Mouse (Mus musculus) frontal cortex, postnatal 10 days (tissue): ENCODE data around the gene Pax5.

Experiments used
- DNase-seq, 2 experiments: peaks; one replicate each; pipeline ENCODE4 v3.0.0; 2022; ENCODE audit warnings: low spot score in 2 of 2, mixed read lengths in 1 of 2

The Pax5 gene

DNA sequence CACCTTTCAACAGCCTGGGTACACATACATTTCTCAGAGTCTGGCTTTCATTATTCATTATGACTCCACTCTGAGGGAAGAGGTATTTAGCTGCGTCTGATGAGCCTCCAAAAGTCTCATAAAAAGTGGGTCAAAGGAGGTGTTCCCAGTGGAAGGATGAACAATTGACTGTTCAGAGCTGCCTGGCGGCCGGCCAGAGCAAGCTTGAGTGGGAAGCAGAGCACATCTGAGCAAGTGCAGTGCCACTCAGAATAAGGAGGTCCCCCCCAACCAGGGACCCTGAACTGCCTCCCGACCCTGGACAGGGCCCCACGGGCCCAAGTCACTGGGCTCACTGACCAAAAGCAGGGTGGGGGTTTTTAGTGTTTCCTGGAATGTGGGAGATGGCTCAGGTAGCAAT, 109.4 kb downstream of the Pax5 start:
- peak; percentile 20 to 26 for DNase-seq

- DNase-seq: no peak
Observed at GRCm38 (mm10) chr4:44597965-44598364, 112.3 kb downstream of the Pax5 start.

- no peak for DNase-seq
Observed at GRCm38 (mm10) chr4:44593091-44593490, 117.2 kb downstream of the Pax5 start.

DNA sequence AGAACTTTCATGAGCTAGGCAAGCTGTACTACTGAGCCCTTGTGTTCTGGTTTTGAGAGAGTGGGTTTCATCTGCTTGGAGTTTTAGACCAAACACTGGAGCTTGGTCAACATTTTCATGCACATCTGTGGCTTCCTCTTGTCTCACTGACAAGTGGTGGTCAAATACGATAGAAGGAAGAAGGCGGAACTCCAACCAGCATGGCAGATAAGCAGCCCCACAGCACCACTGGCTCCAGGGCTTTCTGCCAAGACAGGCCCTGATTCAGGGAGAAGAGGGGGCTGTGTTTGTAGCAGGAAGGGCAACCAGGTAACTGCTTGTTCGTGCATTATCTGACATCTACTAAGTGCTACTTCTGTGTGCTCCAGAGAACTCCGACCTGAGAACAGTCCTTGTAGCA, 127.6 kb downstream of the Pax5 start:
- no peak for DNase-seq

DNA sequence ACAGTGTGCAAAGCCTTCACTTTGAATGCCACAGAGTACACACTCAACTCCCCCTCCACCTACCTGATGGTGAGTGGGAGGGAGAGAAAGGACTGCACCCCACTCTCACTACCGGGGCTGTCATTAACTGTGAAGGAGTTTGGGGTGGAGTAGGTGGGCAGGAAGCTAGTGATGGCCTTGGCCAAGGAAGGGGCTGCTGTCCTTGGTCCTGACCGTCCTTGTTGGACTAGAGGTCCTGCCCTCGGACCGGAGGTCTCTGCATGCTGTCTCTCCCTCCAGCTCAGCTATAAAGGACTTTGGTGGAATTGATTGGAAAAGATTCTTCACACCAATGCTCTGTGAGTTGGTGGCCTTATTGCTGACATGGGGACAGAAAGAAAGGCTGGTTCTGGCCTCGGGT, 131.7 kb downstream of the Pax5 start:
- DNase-seq: no peak

- peak in 1 of 2 experiments; percentile 32 for DNase-seq
Observed at GRCm38 (mm10) chr4:44577293-44577692, 133.0 kb downstream of the Pax5 start.

GRCm38 (mm10) chr4:44576786-44577185, 133.5 kb downstream of the Pax5 start:
- no peak for DNase-seq

DNA sequence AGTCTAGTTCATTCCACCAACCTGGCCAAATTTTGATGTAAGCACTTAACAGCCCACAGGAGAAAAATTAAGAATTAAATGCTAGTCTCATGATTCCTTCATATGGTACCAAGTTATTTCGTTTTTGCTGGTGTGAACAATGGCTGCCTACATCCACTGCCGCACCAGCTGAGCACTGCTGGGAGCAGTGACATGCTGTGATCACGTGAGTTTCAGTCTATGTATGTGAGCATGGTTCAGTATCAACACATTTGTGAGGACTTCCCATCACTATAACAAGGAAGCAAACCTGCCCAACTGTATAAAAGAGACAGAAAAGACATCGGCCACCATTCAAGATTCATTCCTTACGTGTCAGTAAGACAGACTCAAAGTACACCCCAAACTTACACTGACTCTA, 137.3 kb downstream of the Pax5 start:
- DNase-seq: no peak

DNA sequence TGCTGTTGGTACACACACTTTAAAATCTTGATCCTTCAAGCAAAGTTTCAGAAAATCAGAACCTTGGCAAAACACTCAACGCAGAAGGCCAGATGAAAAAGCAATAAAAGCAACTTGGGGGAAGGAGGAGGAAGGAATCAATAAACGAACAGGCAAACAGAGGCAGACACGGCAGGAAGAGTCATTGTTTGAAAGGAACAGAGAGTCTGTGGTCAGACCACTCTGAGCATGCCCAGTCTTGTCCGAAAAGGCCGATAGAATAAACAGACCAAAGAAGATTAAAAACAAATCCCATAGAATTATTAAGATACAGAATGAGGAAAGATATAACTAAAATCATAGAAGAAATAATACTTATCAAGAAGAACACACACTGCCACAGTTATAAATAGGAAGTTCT, 137.9 kb downstream of the Pax5 start:
- no peak for DNase-seq

- no peak for DNase-seq
Observed at GRCm38 (mm10) chr4:44569138-44569537, 141.1 kb downstream of the Pax5 start.

- no peak for DNase-seq
Observed at GRCm38 (mm10) chr4:44568666-44569065, 141.6 kb downstream of the Pax5 start.

DNA sequence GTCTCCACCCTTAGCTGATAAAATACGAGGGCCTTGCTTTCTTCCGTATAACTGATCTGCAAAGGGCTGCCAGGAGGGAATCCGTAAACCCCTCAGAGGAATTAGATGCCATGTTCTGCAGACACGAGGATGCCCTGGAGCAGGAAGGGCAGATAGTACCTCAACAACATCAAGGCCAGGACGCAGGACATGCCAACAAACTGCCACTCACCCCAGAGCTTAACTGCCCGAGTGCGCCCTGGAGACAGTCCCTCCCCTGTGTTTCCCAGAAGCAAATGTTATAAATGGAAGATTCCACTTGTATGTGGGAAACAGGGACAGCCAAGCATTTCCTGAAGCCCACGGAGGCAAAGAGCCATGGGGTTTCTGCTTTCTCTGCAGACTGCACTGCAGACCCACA, 143.9 kb downstream of the Pax5 start:
- DNase-seq: no peak

GRCm38 (mm10) chr4:44565126-44566082, 144.9 kb downstream of the Pax5 start:
- no peak for DNase-seq

DNA sequence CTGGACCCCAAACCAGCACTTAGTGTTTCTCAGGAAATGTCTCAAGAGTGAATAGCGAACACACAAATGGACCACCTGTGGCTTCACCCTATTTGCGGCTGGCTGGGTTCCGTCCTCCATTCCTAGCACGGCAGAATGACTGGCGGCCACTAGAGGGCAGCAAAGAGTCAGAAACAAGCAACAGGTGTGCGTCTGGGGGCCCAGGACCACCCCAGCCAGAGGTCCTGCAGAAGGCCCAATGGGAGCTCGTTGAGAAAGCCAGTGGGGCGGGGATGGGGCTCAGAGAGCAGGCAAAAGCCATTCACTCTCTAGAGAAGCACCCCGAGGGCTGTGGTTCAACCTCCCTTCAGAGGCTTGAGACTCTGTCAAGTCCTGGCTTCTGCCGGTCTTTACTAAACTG, 145.7 kb downstream of the Pax5 start:
- DNase-seq: peak; percentile 33 to 76

DNA sequence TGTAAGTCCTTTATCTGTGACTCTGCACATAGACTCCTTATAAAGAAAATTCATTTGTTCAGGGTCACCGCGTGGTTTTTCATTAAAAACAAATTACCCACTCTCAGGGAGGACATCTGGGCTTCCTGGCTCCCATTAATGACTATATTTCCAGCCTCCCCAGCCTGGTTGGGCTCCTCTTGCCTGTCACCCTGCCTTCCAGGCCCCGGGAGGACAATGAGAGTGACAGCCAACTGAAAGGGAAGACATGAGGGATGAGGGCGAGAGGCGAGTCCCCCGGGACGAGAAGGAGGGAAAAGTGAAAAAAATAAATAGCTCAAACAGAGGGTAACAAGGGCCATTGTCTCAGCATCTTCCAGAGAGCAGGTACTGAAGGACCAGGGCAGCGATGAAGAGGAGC, 149.3 kb downstream of the Pax5 start:
- no peak for DNase-seq

DNA sequence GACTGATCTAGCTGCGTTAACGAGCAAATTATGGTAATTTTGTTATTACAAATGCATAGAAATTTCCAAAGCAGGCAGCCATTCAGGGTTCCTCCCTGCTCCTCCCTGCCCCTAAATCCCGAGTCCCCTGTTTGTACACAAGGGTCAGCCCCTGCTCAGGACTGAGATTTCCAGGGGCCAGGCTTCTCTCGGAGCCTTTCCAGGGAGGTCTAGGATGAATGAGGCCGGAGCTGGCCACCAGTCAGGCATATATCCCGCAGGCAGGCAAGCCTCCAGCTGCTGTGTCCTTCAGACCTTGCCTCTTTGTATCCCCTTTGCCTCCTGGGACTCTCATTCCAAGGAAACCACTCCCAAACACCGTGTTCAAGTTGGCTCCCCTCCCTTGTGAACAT, 151.7 kb downstream of the Pax5 start:
- DNase-seq: no peak

- DNase-seq: peak; percentile 20 to 43
Observed at GRCm38 (mm10) chr4:44557815-44558563, 152.3 kb downstream of the Pax5 start.

DNA sequence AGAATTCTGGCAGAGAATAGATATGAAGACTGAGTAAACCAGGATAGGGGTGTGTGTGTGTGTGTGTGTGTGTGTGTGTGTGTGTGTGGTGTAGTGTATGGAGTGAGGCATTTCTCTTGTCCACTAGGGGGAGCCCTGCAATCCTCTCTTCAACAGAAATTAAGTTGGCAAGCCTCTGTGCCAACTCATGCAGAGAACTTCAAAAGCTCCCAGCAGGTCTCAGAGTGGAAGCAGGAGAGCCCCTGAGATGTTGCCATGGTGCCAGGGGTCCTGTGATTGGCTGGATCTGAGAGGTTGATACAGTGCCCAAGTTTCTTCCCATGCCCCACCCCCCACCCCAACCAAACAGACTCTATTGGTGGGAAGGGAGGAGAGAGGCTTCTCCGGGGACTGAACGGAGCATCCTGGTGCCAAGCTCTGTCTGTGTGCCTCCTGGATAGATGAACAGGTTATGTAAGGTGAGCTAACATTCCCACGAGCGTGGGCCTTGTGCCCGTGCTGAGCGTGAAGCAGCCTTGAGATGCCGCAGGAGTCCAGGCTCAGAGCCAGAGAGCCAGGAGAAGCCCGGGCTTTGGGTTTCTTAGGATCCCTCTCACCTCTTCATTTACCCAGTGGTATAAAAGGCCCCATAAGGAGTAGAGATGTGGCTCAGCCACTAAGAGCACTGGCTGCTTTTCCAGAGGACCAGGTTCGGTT, 153.6 kb downstream of the Pax5 start:
- no peak for DNase-seq

DNA sequence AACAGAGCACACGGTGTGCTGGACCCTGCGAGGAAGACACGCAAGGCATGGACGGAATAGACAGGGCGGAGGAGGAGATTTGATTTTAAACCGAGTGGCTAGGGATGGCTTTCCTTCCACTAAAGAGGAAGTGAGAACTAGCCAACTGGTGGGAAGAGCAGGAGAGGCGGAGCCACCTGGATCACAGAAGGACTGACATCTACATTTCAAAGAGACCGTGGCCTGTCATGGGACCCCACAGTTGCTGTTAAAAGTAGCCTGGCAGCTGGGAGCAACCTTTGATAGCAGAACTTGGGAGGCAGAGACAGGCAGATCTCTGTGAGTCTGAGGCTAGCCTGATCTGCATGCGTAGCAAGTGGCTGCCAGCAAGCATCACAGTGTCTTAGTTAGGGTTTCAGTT, 154.7 kb downstream of the Pax5 start:
- DNase-seq: no peak

- DNase-seq: no peak
Observed at GRCm38 (mm10) chr4:44551470-44551869, 158.8 kb downstream of the Pax5 start.

DNA sequence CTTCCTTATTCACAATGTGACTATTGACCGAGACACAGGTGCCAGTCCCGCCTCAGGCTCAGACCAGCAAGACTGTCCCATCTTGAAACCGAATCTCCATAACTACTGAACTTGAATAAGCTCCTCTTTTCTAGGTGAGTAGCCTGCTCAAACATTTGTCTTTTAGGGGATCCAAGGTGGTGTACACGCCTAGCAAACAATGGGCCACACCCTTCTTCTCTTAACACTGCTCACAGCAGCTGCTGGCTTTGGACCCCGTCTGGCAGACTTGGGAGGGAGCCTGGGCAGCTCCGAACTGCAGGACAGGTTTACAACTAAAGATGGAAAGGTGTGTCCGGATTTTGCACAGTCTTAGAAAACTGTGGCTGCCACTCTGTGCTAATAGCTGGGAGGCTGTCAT, 161.3 kb downstream of the Pax5 start:
- DNase-seq: no peak

- DNase-seq: no peak
Observed at GRCm38 (mm10) chr4:44545669-44546068, 164.6 kb downstream of the Pax5 start.
